Mouse (Mus musculus): ENCODE data around the gene Pgm5. TPM values are rescaled to one million over a fixed set of nuclear protein-coding genes. Genes with fewer than 3 reads are reported as not detected.

The Pgm5 gene
- polyA plus RNA-seq, 1 experiment from 2014 or later: 7.8 TPM

- H3K4me3 ChIP-seq (ENCODE audit: control insufficient read depth in 1 of 2, insufficient read depth in 1 of 2, low read depth in 1 of 2, low read length in 2 of 2): no peak overlapping the region
- no peaks in the 10 kb centered on the region for H3K9me3 ChIP-seq (ENCODE audit: control insufficient read depth, low read length)
- no peak for ATAC-seq (ENCODE audit: insufficient number of reproducible peaks, insufficient read depth, low FRiP score, low read depth)
- H3K27me3 ChIP-seq (ENCODE audit: control insufficient read depth, insufficient read depth, low read length): no peaks in the 10 kb centered on the region
- H3K27ac ChIP-seq (replicated peaks in 1 of 2; ENCODE audit: control insufficient read depth in 1 of 2, insufficient read depth in 1 of 2, low read depth in 2 of 2, low read length in 2 of 2): no peak overlapping the region
- WGBS: 74% methylated on average over 3 of the region's 3 CpGs
- peaks cover 4% of the 10 kb centered on the region; the same call in 1 of the 2 replicates for H3K36me3 ChIP-seq (ENCODE audit: control insufficient read depth, insufficient read depth, low read length)
- H3K9ac ChIP-seq (ENCODE audit: low read length): no peak overlapping the region
- no peak overlapping the region for H3K4me2 ChIP-seq (ENCODE audit: low read length)
- peaks cover 16 to 32% of the 10 kb centered on the region in 2 experiments for H3K4me1 ChIP-seq (ENCODE audit: control insufficient read depth in 2 of 2, insufficient read depth in 2 of 2, low read length in 2 of 2)
These were observed 122.9 kb downstream of the Pgm5 start for GRCm38 (mm10) chr19:24738786-24739185.

DNA sequence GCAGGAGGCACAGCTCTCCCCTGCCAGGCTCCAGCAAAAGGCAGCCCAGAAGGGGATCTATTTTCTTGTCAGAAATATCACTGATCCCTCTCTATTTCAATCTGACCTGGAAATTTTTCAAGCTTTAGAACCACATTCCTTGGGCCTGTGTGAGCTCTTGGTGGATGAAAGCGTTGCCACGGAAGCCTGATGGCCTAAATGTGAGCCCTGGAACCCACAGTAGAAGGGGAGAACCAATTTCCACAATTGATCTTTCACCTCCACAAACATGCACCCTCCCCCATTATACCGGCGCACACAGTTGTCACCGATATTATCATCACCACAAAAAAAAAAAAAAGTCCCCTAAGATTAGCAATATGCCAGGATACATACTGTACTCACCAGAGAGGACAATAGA is 123.6 kb downstream of the Pgm5 start:
- Histone ChIP-seq H3K9me3 (ENCODE audit: control insufficient read depth, low read length) (no peaks in the 10 kb centered on the region), H3K4me2 (ENCODE audit: low read length) (no peak overlapping the region), H3K27me3 (ENCODE audit: control insufficient read depth, insufficient read depth, low read length) (no peaks in the 10 kb centered on the region), H3K4me3 (ENCODE audit: control insufficient read depth in 1 of 2, insufficient read depth in 1 of 2, low read depth in 1 of 2, low read length in 2 of 2) (no peak overlapping the region), H3K9ac (ENCODE audit: low read length) (no peak overlapping the region), H3K36me3 (ENCODE audit: control insufficient read depth, insufficient read depth, low read length) (peaks cover 6% of the 10 kb centered on the region; the same call in 1 of the 2 replicates), H3K27ac (replicated peaks in 1 of 2; ENCODE audit: control insufficient read depth in 1 of 2, insufficient read depth in 1 of 2, low read depth in 2 of 2, low read length in 2 of 2) (no peak overlapping the region), H3K4me1 (ENCODE audit: control insufficient read depth in 2 of 2, insufficient read depth in 2 of 2, low read length in 2 of 2) (peaks cover 16 to 29% of the 10 kb centered on the region in 2 experiments)
- ATAC-seq (ENCODE audit: insufficient number of reproducible peaks, insufficient read depth, low FRiP score, low read depth): no peak
- 96% methylated on average over 5 of the region's 5 CpGs for WGBS

DNA sequence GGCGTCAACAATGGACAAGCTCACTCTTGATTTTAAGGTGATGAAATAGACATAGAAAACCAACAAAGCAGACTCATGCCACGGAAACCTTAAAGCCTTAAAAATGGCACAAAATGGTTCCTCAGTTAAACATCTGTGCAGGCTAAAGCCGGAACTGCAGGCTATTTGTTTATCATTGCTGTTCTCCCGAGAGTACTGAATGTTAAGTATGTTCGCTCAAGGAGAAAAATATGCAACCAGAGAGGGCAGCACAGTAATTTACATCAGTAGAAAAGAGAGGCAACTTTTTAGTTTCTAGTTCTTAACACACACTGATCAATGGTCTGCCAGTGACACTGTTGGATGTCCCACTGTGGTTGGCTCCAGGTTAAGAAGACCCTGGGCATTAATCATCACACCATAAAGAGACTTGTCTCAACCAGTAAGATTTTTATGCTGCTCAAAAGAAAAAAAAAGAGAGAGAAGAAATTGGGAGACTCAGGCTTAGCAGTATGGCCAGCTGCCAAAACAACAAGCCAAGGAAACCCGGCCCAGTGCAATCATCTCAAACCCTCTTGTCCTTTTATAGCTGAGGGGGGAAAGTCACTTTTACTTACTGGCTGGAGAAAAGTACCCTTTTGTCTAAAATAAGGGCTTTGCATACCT is 126.0 kb downstream of the Pgm5 start:
- Histone ChIP-seq H3K4me3 (ENCODE audit: control insufficient read depth in 1 of 2, insufficient read depth in 1 of 2, low read depth in 1 of 2, low read length in 2 of 2) (no peak overlapping the region), H3K9me3 (ENCODE audit: control insufficient read depth, low read length) (no peaks in the 10 kb centered on the region), H3K9ac (ENCODE audit: low read length) (no peak overlapping the region), H3K27me3 (ENCODE audit: control insufficient read depth, insufficient read depth, low read length) (no peaks in the 10 kb centered on the region), H3K36me3 (ENCODE audit: control insufficient read depth, insufficient read depth, low read length) (peaks cover 12% of the 10 kb centered on the region; the same call in 1 of the 2 replicates), H3K27ac (replicated peaks in 1 of 2; ENCODE audit: control insufficient read depth in 1 of 2, insufficient read depth in 1 of 2, low read depth in 2 of 2, low read length in 2 of 2) (no peak overlapping the region), H3K4me2 (ENCODE audit: low read length) (no peak overlapping the region), H3K4me1 (ENCODE audit: control insufficient read depth in 2 of 2, insufficient read depth in 2 of 2, low read length in 2 of 2) (peaks cover 11 to 15% of the 10 kb centered on the region in 2 experiments)
- WGBS: 55% methylated on average over 6 of the region's 6 CpGs
- ATAC-seq (ENCODE audit: insufficient number of reproducible peaks, insufficient read depth, low FRiP score, low read depth): no peak

DNA sequence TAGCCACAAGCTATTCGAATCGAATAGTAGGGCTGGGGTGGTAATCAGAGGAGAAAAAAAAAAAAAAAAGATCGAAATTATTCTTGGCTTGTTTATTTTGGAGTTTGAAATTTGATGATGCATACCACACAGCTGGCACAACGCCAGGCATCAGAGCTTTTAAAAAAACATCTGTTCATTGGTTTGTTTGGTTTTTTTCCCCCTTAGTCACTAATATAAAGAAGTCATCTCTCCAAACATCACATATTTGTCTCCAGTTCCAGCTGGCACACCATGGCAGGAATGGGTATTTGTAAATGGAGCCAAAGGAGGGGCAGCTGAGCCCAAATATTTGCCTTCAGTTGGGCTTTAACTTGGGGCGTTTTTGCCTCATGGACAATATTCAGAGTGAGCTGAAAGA is 131.0 kb downstream of the Pgm5 start:
- Histone ChIP-seq H3K9ac (ENCODE audit: low read length) (no peak overlapping the region), H3K9me3 (ENCODE audit: control insufficient read depth, low read length) (no peaks in the 10 kb centered on the region), H3K4me1 (ENCODE audit: control insufficient read depth in 2 of 2, insufficient read depth in 2 of 2, low read length in 2 of 2) (peaks cover 0 to 2% of the 10 kb centered on the region in 2 experiments; a peak in 1 of 4 replicates), H3K4me3 (ENCODE audit: control insufficient read depth in 1 of 2, insufficient read depth in 1 of 2, low read depth in 1 of 2, low read length in 2 of 2) (no peak overlapping the region), H3K36me3 (ENCODE audit: control insufficient read depth, insufficient read depth, low read length) (peaks cover 23% of the 10 kb centered on the region), H3K27me3 (ENCODE audit: control insufficient read depth, insufficient read depth, low read length) (no peaks in the 10 kb centered on the region), H3K27ac (replicated peaks in 1 of 2; ENCODE audit: control insufficient read depth in 1 of 2, insufficient read depth in 1 of 2, low read depth in 2 of 2, low read length in 2 of 2) (no peak overlapping the region), H3K4me2 (ENCODE audit: low read length) (no peak overlapping the region)
- 65% methylated on average over 5 of the region's 5 CpGs for WGBS
- no peak for ATAC-seq (ENCODE audit: insufficient number of reproducible peaks, insufficient read depth, low FRiP score, low read depth)

DNA sequence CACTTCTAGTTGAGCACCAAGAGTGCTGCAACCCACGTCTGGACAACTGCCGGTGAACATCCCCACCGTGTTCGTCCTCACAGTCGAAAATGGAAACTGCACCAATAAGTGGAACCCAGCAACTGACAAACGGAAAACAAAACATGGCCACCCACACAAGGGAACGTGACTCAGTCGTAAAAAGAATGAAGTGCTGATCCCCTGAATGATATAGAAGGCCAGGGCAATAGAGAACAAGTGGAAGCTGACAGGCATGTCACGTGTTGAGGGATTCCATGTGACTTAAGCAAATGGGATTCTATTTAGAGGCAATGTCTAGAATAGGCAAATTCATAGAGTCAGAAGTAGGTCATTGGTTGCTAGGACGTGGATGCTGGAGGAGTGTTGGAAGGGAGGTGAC is 137.3 kb downstream of the Pgm5 start:
- Histone ChIP-seq H3K4me2 (ENCODE audit: low read length) (no peak overlapping the region), H3K27ac (replicated peaks in 1 of 2; ENCODE audit: control insufficient read depth in 1 of 2, insufficient read depth in 1 of 2, low read depth in 2 of 2, low read length in 2 of 2) (no peak overlapping the region), H3K9me3 (ENCODE audit: control insufficient read depth, low read length) (no peaks in the 10 kb centered on the region), H3K4me3 (ENCODE audit: control insufficient read depth in 1 of 2, insufficient read depth in 1 of 2, low read depth in 1 of 2, low read length in 2 of 2) (no peak overlapping the region), H3K27me3 (ENCODE audit: control insufficient read depth, insufficient read depth, low read length) (no peaks in the 10 kb centered on the region), H3K4me1 (ENCODE audit: control insufficient read depth in 2 of 2, insufficient read depth in 2 of 2, low read length in 2 of 2) (peaks cover 4 to 14% of the 10 kb centered on the region in 2 experiments; a peak in 3 of 4 replicates), H3K9ac (ENCODE audit: low read length) (no peak overlapping the region), H3K36me3 (ENCODE audit: control insufficient read depth, insufficient read depth, low read length) (peaks cover 18% of the 10 kb centered on the region)
- ATAC-seq (ENCODE audit: insufficient number of reproducible peaks, insufficient read depth, low FRiP score, low read depth): no peak
- WGBS: 44% methylated on average over 10 of the region's 10 CpGs

- Histone ChIP-seq H3K9me3 (ENCODE audit: control insufficient read depth, low read length) (no peaks in the 10 kb centered on the region), H3K9ac (ENCODE audit: low read length) (no peak overlapping the region), H3K36me3 (ENCODE audit: control insufficient read depth, insufficient read depth, low read length) (peaks cover 11% of the 10 kb centered on the region; the same call in 1 of the 2 replicates), H3K4me3 (ENCODE audit: control insufficient read depth in 1 of 2, insufficient read depth in 1 of 2, low read depth in 1 of 2, low read length in 2 of 2) (no peak overlapping the region), H3K4me1 (ENCODE audit: control insufficient read depth in 2 of 2, insufficient read depth in 2 of 2, low read length in 2 of 2) (peaks cover 4 to 14% of the 10 kb centered on the region in 2 experiments; a peak in 3 of 4 replicates), H3K4me2 (ENCODE audit: low read length) (no peak overlapping the region), H3K27ac (replicated peaks in 1 of 2; ENCODE audit: control insufficient read depth in 1 of 2, insufficient read depth in 1 of 2, low read depth in 2 of 2, low read length in 2 of 2) (no peak overlapping the region), H3K27me3 (ENCODE audit: control insufficient read depth, insufficient read depth, low read length) (no peaks in the 10 kb centered on the region)
- ATAC-seq (ENCODE audit: insufficient number of reproducible peaks, insufficient read depth, low FRiP score, low read depth): no peak
These were observed 141.2 kb downstream of the Pgm5 start for GRCm38 (mm10) chr19:24720448-24720847.

DNA sequence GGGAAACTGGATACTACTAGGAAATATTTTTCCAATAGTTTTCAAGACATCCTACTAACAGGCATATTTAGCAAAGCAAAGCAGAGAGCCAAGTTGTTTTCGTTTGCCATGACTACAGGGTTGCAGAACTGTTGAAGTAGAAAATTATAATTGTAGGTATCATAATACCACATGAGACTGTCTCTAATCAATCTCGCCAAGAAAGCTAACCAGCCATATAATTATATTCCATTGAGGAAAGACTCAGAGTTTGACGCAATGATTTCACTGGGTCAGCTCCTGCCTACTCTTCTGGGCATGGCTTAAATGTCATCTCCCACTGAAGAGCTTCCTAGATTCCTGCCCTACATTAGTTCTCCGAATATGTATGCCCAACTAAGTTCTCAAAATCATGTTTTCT is 142.2 kb downstream of the Pgm5 start:
- Histone ChIP-seq H3K4me2 (ENCODE audit: low read length) (no peak overlapping the region), H3K36me3 (ENCODE audit: control insufficient read depth, insufficient read depth, low read length) (peaks cover 11% of the 10 kb centered on the region; the same call in 1 of the 2 replicates), H3K4me3 (ENCODE audit: control insufficient read depth in 1 of 2, insufficient read depth in 1 of 2, low read depth in 1 of 2, low read length in 2 of 2) (no peak overlapping the region), H3K27me3 (ENCODE audit: control insufficient read depth, insufficient read depth, low read length) (no peaks in the 10 kb centered on the region), H3K9ac (ENCODE audit: low read length) (no peak overlapping the region), H3K9me3 (ENCODE audit: control insufficient read depth, low read length) (no peaks in the 10 kb centered on the region), H3K27ac (replicated peaks in 1 of 2; ENCODE audit: control insufficient read depth in 1 of 2, insufficient read depth in 1 of 2, low read depth in 2 of 2, low read length in 2 of 2) (no peak overlapping the region), H3K4me1 (ENCODE audit: control insufficient read depth in 2 of 2, insufficient read depth in 2 of 2, low read length in 2 of 2) (peaks cover 2 to 6% of the 10 kb centered on the region in 2 experiments; a peak in 3 of 4 replicates)
- whole genome bisulfite sequencing: 85% methylated on average over 4 of the region's 4 CpGs
- no peak for ATAC-seq (ENCODE audit: insufficient number of reproducible peaks, insufficient read depth, low FRiP score, low read depth)

GRCm38 (mm10) chr19:24718021-24718420 is 143.6 kb downstream of the Pgm5 start:
- H3K9ac ChIP-seq (ENCODE audit: low read length): no peak overlapping the region
- 75% methylated on average over 1 of the region's 1 CpGs for WGBS
- H3K4me3 ChIP-seq (ENCODE audit: control insufficient read depth in 1 of 2, insufficient read depth in 1 of 2, low read depth in 1 of 2, low read length in 2 of 2): no peak overlapping the region
- H3K27ac ChIP-seq (replicated peaks in 1 of 2; ENCODE audit: control insufficient read depth in 1 of 2, insufficient read depth in 1 of 2, low read depth in 2 of 2, low read length in 2 of 2): no peak overlapping the region
- no peak for ATAC-seq (ENCODE audit: insufficient number of reproducible peaks, insufficient read depth, low FRiP score, low read depth)
- no peaks in the 10 kb centered on the region for H3K27me3 ChIP-seq (ENCODE audit: control insufficient read depth, insufficient read depth, low read length)
- H3K36me3 ChIP-seq (ENCODE audit: control insufficient read depth, insufficient read depth, low read length): peaks cover 11% of the 10 kb centered on the region; the same call in 1 of the 2 replicates
- no peak overlapping the region for H3K4me2 ChIP-seq (ENCODE audit: low read length)
- no peaks in the 10 kb centered on the region for H3K4me1 ChIP-seq (ENCODE audit: control insufficient read depth in 2 of 2, insufficient read depth in 2 of 2, low read length in 2 of 2)
- no peaks in the 10 kb centered on the region for H3K9me3 ChIP-seq (ENCODE audit: control insufficient read depth, low read length)

All from heart, embryonic 14.5 days (tissue).